Mouse (Mus musculus) ES-Bruce4 (cell line): ENCODE data around the gene Baiap2.

ENCODE experiments used
- CTCF ChIP-seq: IDR thresholded peaks from one replicate; pipeline ENCODE4 v1.8.1; 2011; ENCODE audit warnings: low read depth, low read length
- EP300 ChIP-seq: IDR thresholded peaks from 2 replicates; pipeline ENCODE4 v1.6.1; 2011; ENCODE audit warnings: low read depth, low read length; ENCODE audit not compliant: insufficient read depth
- POLR2A ChIP-seq: IDR thresholded peaks from one replicate; pipeline ENCODE4 v1.8.1; 2011; ENCODE audit warnings: low read length; ENCODE audit not compliant: insufficient read depth

GRCm38 (mm10) chr11:119954233-119954632 lies 11.7 kb downstream of the Baiap2 start:
- TF ChIP-seq EP300 (no peak), POLR2A (no peak), CTCF (no peak)
